20 mouse cellular contexts compared by ENCODE assay signal in genomic region chr13:37923091-37923490, GRCm38 (mm10).
DNase-seq lines count a peak whose midpoint lies in the region; ATAC-seq lines count a peak whose summit lies in the region.
"Had no signal": no experiment of that assay in that cellular context is flagged by ENCODE, and none has a peak within 500 bp of the region (broad histone marks: within the 10 kb centered on the region; RNA-seq: fewer than 3 reads in every experiment).

No protein-coding gene starts in this region.

- no peak for ATAC-seq in heart, embryonic 15.5 days (replicated peaks; ENCODE audit: insufficient number of reproducible peaks, insufficient read depth, low FRiP score, low read depth)
- no peak for ATAC-seq in forebrain, embryonic 16.5 days
- ATAC-seq in intestine, embryonic 15.5 days: no peak
- ATAC-seq: forebrain, embryonic 15.5 days had no signal

- H3K4me3 ChIP-seq in heart, embryonic 15.5 days: no peak overlapping the region
- H3K4me3 ChIP-seq in forebrain, embryonic 16.5 days (replicated peaks; ENCODE audit: low read length): no peak overlapping the region
- no peak overlapping the region for H3K4me3 ChIP-seq in intestine, embryonic 15.5 days (replicated peaks)
- H3K4me3 ChIP-seq: embryonic facial prominence, embryonic 15.5 days; erythroblast, embryonic 14.5 days; forebrain, embryonic 10.5 days; forebrain, embryonic 15.5 days; heart, embryonic 10.5 days; hindbrain, embryonic 15.5 days had no signal

- peaks cover 27% of the 10 kb centered on the region for H3K36me3 ChIP-seq in heart, embryonic 15.5 days
- no peaks in the 10 kb centered on the region for H3K36me3 ChIP-seq in forebrain, embryonic 16.5 days (ENCODE audit: control insufficient read depth, insufficient read depth)
- peaks cover 20% of the 10 kb centered on the region for H3K36me3 ChIP-seq in intestine, embryonic 15.5 days
- H3K36me3 ChIP-seq: forebrain, embryonic 15.5 days; hindbrain, embryonic 15.5 days had no signal

- no peak overlapping the region for H3K9ac ChIP-seq in heart, embryonic 15.5 days
- no peak overlapping the region for H3K9ac ChIP-seq in forebrain, embryonic 16.5 days (replicated peaks; ENCODE audit: low read depth, low read length)
- no peak overlapping the region for H3K9ac ChIP-seq in intestine, embryonic 15.5 days
- H3K9ac ChIP-seq: embryonic facial prominence, embryonic 15.5 days; forebrain, embryonic 15.5 days; hindbrain, embryonic 15.5 days had no signal

- H3K4me1 ChIP-seq in heart, embryonic 15.5 days (replicated peaks): peaks cover 39% of the 10 kb centered on the region
- H3K4me1 ChIP-seq in forebrain, embryonic 16.5 days (replicated peaks; ENCODE audit: control insufficient read depth, insufficient read depth, low read length): no peaks in the 10 kb centered on the region; the same call in 1 of the 2 replicates
- H3K4me1 ChIP-seq in intestine, embryonic 15.5 days (replicated peaks): no peaks in the 10 kb centered on the region
- H3K4me1 ChIP-seq: hindbrain, embryonic 15.5 days had no signal

- no peaks in the 10 kb centered on the region for H3K27me3 ChIP-seq in heart, embryonic 15.5 days
- no peaks in the 10 kb centered on the region for H3K27me3 ChIP-seq in forebrain, embryonic 16.5 days (replicated peaks; ENCODE audit: control insufficient read depth, insufficient read depth, low read length)
- no peaks in the 10 kb centered on the region for H3K27me3 ChIP-seq in intestine, embryonic 15.5 days (replicated peaks)
- H3K27me3 ChIP-seq: embryonic facial prominence, embryonic 15.5 days; forebrain, embryonic 15.5 days; hindbrain, embryonic 15.5 days had no signal

- WGBS in heart, embryonic 15.5 days: 84% methylated on average over 4 of the region's 4 CpGs
- 87% methylated on average over 4 of the region's 4 CpGs for WGBS in forebrain, embryonic 16.5 days
- 88% methylated on average over 4 of the region's 4 CpGs for WGBS in intestine, embryonic 15.5 days

- no peak overlapping the region for H3K4me2 ChIP-seq in heart, embryonic 15.5 days
- H3K4me2 ChIP-seq in forebrain, embryonic 16.5 days (ENCODE audit: low read length): no peak overlapping the region
- H3K4me2 ChIP-seq in intestine, embryonic 15.5 days (replicated peaks): no peak overlapping the region
- H3K4me2 ChIP-seq: embryonic facial prominence, embryonic 15.5 days; forebrain, embryonic 15.5 days; hindbrain, embryonic 15.5 days had no signal

- H3K9me3 ChIP-seq in heart, embryonic 15.5 days (replicated peaks): no peaks in the 10 kb centered on the region
- H3K9me3 ChIP-seq in forebrain, embryonic 16.5 days (ENCODE audit: control insufficient read depth, low read length): no peaks in the 10 kb centered on the region
- no peaks in the 10 kb centered on the region for H3K9me3 ChIP-seq in intestine, embryonic 15.5 days
- H3K9me3 ChIP-seq: embryonic facial prominence, embryonic 15.5 days; forebrain, embryonic 10.5 days; forebrain, embryonic 15.5 days; heart, embryonic 10.5 days; hindbrain, embryonic 15.5 days had no signal

- H3K27ac ChIP-seq in heart, embryonic 15.5 days: 0 out of 2 replicates have a peak overlapping the region, but pooled peaks have one; percentile 21
- no peak overlapping the region for H3K27ac ChIP-seq in forebrain, embryonic 16.5 days (ENCODE audit: low read length)
- H3K27ac ChIP-seq in intestine, embryonic 15.5 days: no peak overlapping the region
- H3K27ac ChIP-seq: embryonic facial prominence, embryonic 15.5 days; forebrain, embryonic 10.5 days; forebrain, embryonic 15.5 days; heart, embryonic 10.5 days; hindbrain, embryonic 15.5 days had no signal

- DNase-seq in heart, adult 9 months (ENCODE audit: low spot score in 2 of 2): no peak
- peak; percentile 49 to 69 for DNase-seq in thymus, adult 18-20 months
- peak; percentile 63 for DNase-seq in thymus, postnatal 10 days (ENCODE audit: low spot score in 2 of 2)
- peak; percentile 59 for DNase-seq in thymus, postnatal 4 days
- DNase-seq: adrenal gland, postnatal 10 days; cerebellum, adult 11 months; cerebellum, adult 8-10 months; cerebellum, postnatal 14 days; embryo, embryonic 11 days; gastrocnemius, postnatal 36 days; heart, postnatal 36 days had no signal

Comparison
In these comparisons a context has a peak if more than half of its experiments do, and no peak if none do; other contexts are left out.
1. DNase-seq: peak in thymus, adult 18-20 months (2 of 2), thymus, postnatal 10 days (2 of 2) and thymus, postnatal 4 days (single experiment); none in heart, adult 9 months (0 of 2).